Mouse (Mus musculus): Measurements from ENCODE around the gene Pkm. TPM values are rescaled to one million over a fixed set of nuclear protein-coding genes. Genes with fewer than 3 reads are reported as not detected.

The Pkm gene
- total and polyA plus RNA-seq, 3 experiments: 71.6 to 2,746 (median 710) TPM

DNA sequence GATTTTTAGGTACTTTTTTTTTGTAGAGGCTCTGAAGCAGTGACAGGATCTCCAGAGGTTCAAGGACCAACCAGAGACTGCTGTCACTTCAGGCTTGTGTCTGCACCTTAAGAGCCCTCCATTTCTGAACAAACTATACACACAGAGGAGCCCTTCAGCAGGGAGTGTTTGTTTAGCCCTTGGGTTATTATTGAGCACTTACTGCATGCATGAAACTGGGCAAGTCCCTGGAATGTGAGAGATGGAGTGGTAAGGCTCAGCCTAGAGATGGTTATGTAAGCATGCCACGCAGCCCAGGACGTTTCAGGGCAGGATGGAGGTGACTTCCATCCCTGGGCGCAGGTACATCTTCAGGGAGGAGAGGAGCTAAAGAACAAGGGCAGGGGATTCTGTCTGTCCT lies 40.2 kb downstream of the Pkm start:
- Histone ChIP-seq H3K27ac (ENCODE audit: control insufficient read depth, low read depth, low read length) (no peak overlapping the region), H3K9ac (ENCODE audit: control insufficient read depth, low read depth, low read length, poor library complexity, severe bottlenecking) (no peak overlapping the region), H3K36me3 (ENCODE audit: control insufficient read depth in 1 of 2, insufficient read depth in 2 of 2, low read length in 2 of 2) (no peaks in the 10 kb centered on the region), H3K4me1 (ENCODE audit: control insufficient read depth in 1 of 2, insufficient read depth in 2 of 2, low read length in 2 of 2) (no peaks in the 10 kb centered on the region), H3K9me3 (replicated peaks; ENCODE audit: insufficient read depth, low read length) (no peaks in the 10 kb centered on the region), H3K4me3 (ENCODE audit: control insufficient read depth in 1 of 2, insufficient read depth in 1 of 2, low read depth in 2 of 2, low read length in 2 of 2) (no peak overlapping the region), H3K27me3 (ENCODE audit: control insufficient read depth in 1 of 2, insufficient read depth in 2 of 2, low read length in 2 of 2) (peaks cover 2 to 3% of the 10 kb centered on the region in 2 experiments), H3K79me2 (ENCODE audit: control insufficient read depth, insufficient read depth, low read length, poor library complexity) (no peaks in the 10 kb centered on the region)
- TF ChIP-seq POLR2AphosphoS5 (IDR thresholded peaks at IDR 0.05; ENCODE audit: borderline replicate concordance, low read depth, low read length) (no peak), NRF1 (IDR thresholded peaks at IDR 0.05; ENCODE audit: insufficient read depth, low read depth, low read length, poor library complexity, severe bottlenecking) (no peak), ZNF384 (IDR thresholded peaks at IDR 0.05; ENCODE audit: low read depth, low read length) (no peak), POLR2A (IDR thresholded peaks at IDR 0.05; ENCODE audit: control insufficient read depth in 1 of 2, insufficient read depth in 1 of 2, low read depth in 1 of 2, low read length in 2 of 2, poor library complexity in 1 of 2) (no peak), KAT2A (conservative IDR thresholded peaks at IDR 0.05; ENCODE audit: low read depth, low read length) (no peak), UBTF (IDR thresholded peaks at IDR 0.05; ENCODE audit: borderline replicate concordance, insufficient read depth, low read depth, low read length) (no peak), HCFC1 (IDR thresholded peaks at IDR 0.05; ENCODE audit: low read depth, low read length) (no peak), RAD21 (IDR thresholded peaks at IDR 0.05; ENCODE audit: low read depth, low read length) (no peak), MXI1 (IDR thresholded peaks at IDR 0.05; ENCODE audit: low read depth, low read length) (no peak), MAX (IDR thresholded peaks at IDR 0.05; ENCODE audit: low read length) (no peak), USF1 (IDR thresholded peaks at IDR 0.05; ENCODE audit: low read depth, low read length) (no peak), NELFE (IDR thresholded peaks at IDR 0.05; ENCODE audit: low read depth, low read length) (no peak), ZC3H11A (IDR thresholded peaks at IDR 0.05; ENCODE audit: low read depth, low read length) (no peak), ZKSCAN1 (IDR thresholded peaks at IDR 0.05; ENCODE audit: low read depth, low read length) (no peak), ETS1 (IDR thresholded peaks at IDR 0.05; ENCODE audit: low read depth, low read length) (no peak), MYB (IDR thresholded peaks at IDR 0.05; ENCODE audit: low read depth, low read length) (no peak), GATA1 (IDR thresholded peaks at IDR 0.05; ENCODE audit: low read depth, low read length) (no peak)
- no peak for DNase-seq (ENCODE audit: low read depth, low spot score)

DNA sequence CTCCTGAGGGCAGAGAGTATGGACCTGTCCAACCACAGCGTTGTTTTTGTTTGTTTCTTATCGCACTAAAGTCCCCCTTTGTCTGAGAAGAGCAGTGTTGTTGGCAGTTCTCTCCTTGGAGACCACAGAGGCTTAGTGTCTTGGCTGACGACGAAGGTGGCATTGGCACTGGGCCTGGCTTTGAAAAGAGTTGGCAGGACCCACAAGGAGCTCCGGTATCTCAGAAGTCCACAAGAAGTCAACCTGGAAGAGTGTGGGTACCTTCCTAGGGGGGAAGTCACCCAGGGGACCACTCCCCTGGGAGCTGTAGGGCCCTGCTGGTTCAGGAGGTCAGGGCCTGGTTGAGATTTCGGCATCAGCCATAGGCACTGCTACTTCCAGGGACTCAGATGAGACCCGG lies 44.9 kb downstream of the Pkm start:
- TF ChIP-seq GABPA (IDR thresholded peaks at IDR 0.05; ENCODE audit: low read depth, low read length): no peak
- no peak for TF ChIP-seq SMC3 (IDR thresholded peaks at IDR 0.05; ENCODE audit: low read depth, low read length)
- TF ChIP-seq POLR2A (IDR thresholded peaks at IDR 0.05; ENCODE audit: control insufficient read depth in 1 of 2, insufficient read depth in 1 of 2, low read depth in 1 of 2, low read length in 2 of 2, poor library complexity in 1 of 2): no peak
- TF ChIP-seq ZC3H11A (IDR thresholded peaks at IDR 0.05; ENCODE audit: low read depth, low read length): no peak
- no peak for TF ChIP-seq KAT2A (conservative IDR thresholded peaks at IDR 0.05; ENCODE audit: low read depth, low read length)
- TF ChIP-seq EP300 (IDR thresholded peaks at IDR 0.05; ENCODE audit: low read depth in 1 of 2, low read length in 2 of 2): no peak
- no peak for TF ChIP-seq MXI1 (IDR thresholded peaks at IDR 0.05; ENCODE audit: low read depth, low read length)

More for the DNA sequence above, 44.9 kb downstream of the Pkm start:
- DNase-seq (ENCODE audit: low read depth, low spot score): no peak
- Histone ChIP-seq H3K36me3 (ENCODE audit: control insufficient read depth in 1 of 2, insufficient read depth in 2 of 2, low read length in 2 of 2) (no peaks in the 10 kb centered on the region), H3K4me3 (ENCODE audit: control insufficient read depth in 1 of 2, insufficient read depth in 1 of 2, low read depth in 2 of 2, low read length in 2 of 2) (no peak overlapping the region), H3K4me1 (ENCODE audit: control insufficient read depth in 1 of 2, insufficient read depth in 2 of 2, low read length in 2 of 2) (no peaks in the 10 kb centered on the region), H3K9me3 (replicated peaks; ENCODE audit: insufficient read depth, low read length) (no peaks in the 10 kb centered on the region), H3K9ac (ENCODE audit: control insufficient read depth, low read depth, low read length, poor library complexity, severe bottlenecking) (no peak overlapping the region), H3K79me2 (ENCODE audit: control insufficient read depth, insufficient read depth, low read length, poor library complexity) (no peaks in the 10 kb centered on the region), H3K27ac (ENCODE audit: control insufficient read depth, low read depth, low read length) (no peak overlapping the region), H3K27me3 (ENCODE audit: control insufficient read depth in 1 of 2, insufficient read depth in 2 of 2, low read length in 2 of 2) (peaks cover 2 to 3% of the 10 kb centered on the region in 2 experiments; a peak in 3 of 4 replicates)

Measured in MEL (cell line).